Mouse (Mus musculus): ENCODE data around the gene Saa4.

DNA sequence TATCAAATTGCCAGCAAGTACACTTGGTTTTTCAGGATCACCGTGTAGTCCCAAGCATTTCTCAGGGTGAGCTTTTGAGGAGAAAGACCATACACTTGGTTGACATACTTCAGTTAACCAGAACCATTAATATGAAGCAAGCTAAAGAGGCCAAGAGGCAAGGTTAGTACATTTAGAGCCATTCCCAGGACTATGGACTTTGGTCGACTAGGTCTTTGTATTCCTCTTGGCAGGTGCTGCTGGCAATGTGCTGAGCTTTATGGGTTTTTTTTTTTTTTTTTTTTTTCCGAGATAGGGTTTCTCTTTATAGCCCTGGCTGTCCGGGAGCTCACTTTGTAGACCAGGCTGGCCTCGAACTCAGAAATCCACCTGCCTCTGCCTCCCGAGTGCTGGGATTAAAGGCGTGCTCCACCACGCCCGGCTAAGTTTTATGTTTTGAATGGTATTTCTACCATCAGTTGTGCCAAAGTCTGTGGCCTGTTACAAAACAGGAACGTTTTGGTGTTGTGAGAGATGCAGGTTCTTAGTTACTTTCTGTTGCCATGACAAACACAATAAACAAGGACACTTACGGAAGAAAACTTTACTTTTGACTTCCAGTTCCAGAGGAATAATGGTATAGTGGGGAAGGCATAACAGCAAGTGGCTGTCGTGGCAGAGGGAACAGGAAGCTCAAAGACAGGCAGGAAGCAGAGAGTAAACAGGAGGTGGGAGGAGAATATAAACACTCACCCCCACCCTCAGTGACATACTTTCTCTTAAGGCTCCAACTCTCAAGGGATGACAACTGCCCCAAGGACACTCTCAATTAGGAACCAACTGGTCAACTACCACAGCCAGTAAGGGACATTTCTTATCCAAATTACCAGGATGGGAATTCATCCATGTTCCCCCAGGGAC lies 6.4 kb upstream of the Saa4 start:
- TF ChIP-seq CTCF (IDR thresholded peaks at IDR 0.05; ENCODE audit: low read depth) (no peak), EP300 (optimal IDR thresholded peaks at IDR 0.05) (no peak)
